Mouse (Mus musculus) ovary, postnatal 10 days (tissue): ENCODE measurements around the gene Cstb.
A peak's percentile ranks its signal among the peaks of the same experiment; 100 is the strongest.

Source experiments
- DNase-seq: peaks from one replicate; pipeline ENCODE4 v3.0.0; 2022; ENCODE audit warnings: low spot score

Cstb gene

GRCm38 (mm10) chr10:78417888-78418287 lies 7.6 kb upstream of the Cstb start:
- no peak for DNase-seq

GRCm38 (mm10) chr10:78418791-78419190 lies 6.7 kb upstream of the Cstb start:
- DNase-seq = no peak

GRCm38 (mm10) chr10:78420929-78421328 lies 4.5 kb upstream of the Cstb start:
- no peak for DNase-seq

- no peak for DNase-seq
Observed at GRCm38 (mm10) chr10:78422614-78423013, 2.9 kb upstream of the Cstb start.

- DNase-seq = no peak
Observed at GRCm38 (mm10) chr10:78426117-78426735, 757 bp downstream of the Cstb start.

GRCm38 (mm10) chr10:78428070-78428469 lies 2.6 kb downstream of the Cstb start:
- DNase-seq = no peak

- no peak for DNase-seq
Observed at GRCm38 (mm10) chr10:78429180-78429579, 3.7 kb downstream of the Cstb start.

GRCm38 (mm10) chr10:78429776-78430175 lies 4.3 kb downstream of the Cstb start:
- no peak for DNase-seq

- DNase-seq = no peak
Observed at GRCm38 (mm10) chr10:78432853-78433252, 7.4 kb downstream of the Cstb start.

- peak; percentile 66 for DNase-seq
Observed at GRCm38 (mm10) chr10:78438094-78438493, 12.6 kb downstream of the Cstb start.

- DNase-seq = no peak
Observed at GRCm38 (mm10) chr10:78439550-78439949, 14.1 kb downstream of the Cstb start.

GRCm38 (mm10) chr10:78439990-78440389 lies 14.5 kb downstream of the Cstb start:
- DNase-seq = no peak

- DNase-seq = no peak
Observed at GRCm38 (mm10) chr10:78440812-78441211, 15.3 kb downstream of the Cstb start.

- DNase-seq = no peak
Observed at GRCm38 (mm10) chr10:78441606-78442005, 16.1 kb downstream of the Cstb start.

- DNase-seq = no peak
Observed at GRCm38 (mm10) chr10:78442292-78442691, 16.8 kb downstream of the Cstb start.

GRCm38 (mm10) chr10:78446195-78446594 lies 20.7 kb downstream of the Cstb start:
- no peak for DNase-seq

GRCm38 (mm10) chr10:78447396-78447795 lies 21.9 kb downstream of the Cstb start:
- no peak for DNase-seq

- no peak for DNase-seq
Observed at GRCm38 (mm10) chr10:78450761-78451160, 25.3 kb downstream of the Cstb start.

- DNase-seq = no peak
Observed at GRCm38 (mm10) chr10:78452641-78453040, 27.2 kb downstream of the Cstb start.

- DNase-seq = no peak
Observed at GRCm38 (mm10) chr10:78456696-78457095, 31.2 kb downstream of the Cstb start.

GRCm38 (mm10) chr10:78457495-78458347 lies 32.3 kb downstream of the Cstb start:
- no peak for DNase-seq

GRCm38 (mm10) chr10:78458348-78459111 lies 33.1 kb downstream of the Cstb start:
- DNase-seq = no peak

GRCm38 (mm10) chr10:78460463-78460862 lies 35.0 kb downstream of the Cstb start:
- DNase-seq = no peak
